Mouse (Mus musculus) skeletal muscle tissue, adult 2 months (tissue): ENCODE measurements at regions not wholly inside any gene's neighbourhood (a gene's known extent, or its start where the extent isn't known, plus 50 kb on each side); places are given as distances from the start of the nearest gene placed in this dataset.

Experiments
- DNase-seq: peaks from one replicate; pipeline ENCODE4 v3.0.0-alpha.2; 2012; ENCODE audit warnings: low read depth, low spot score

DNA sequence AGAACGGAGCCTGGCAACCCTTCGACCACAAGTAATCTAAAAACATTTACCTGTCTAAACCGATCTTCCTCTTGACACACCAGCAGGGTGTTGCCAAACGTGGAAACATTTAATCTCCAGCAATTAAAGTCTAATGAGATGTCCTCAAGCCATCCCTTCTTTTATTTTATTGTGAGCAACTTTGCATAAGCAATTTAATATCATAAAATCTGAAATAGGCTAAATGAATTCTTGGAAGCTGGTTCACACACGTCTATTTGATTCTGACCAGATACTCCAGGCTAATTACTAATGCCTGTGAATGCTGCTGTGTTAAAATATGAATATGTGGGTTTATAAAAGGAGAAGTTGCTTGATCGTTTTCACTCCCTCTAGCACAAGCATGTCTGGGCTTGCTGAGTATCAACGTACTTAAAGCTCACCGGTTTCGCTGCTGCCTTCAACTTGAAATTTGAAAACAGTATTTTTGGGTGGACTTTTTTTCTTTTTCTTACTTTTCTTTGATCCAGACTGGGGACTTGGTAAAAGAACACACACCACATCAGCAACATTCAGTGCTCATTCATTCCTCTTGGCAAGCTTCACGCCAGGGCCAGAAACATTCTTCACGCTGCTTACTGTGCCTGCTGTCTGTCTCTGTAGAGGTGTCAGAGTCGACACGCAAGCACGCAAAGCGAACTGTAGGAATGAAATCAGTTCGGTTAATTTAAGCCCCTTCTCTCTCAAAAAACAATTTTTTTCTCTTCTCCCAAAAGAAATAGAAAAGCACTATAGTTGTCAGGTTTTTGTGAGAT, 194.4 kb downstream of the Npr3 start:
- DNase-seq = no peak

GRCm38 (mm10) chr15:11701246-11701645, 205.8 kb downstream of the Npr3 start:
- DNase-seq = no peak

DNA sequence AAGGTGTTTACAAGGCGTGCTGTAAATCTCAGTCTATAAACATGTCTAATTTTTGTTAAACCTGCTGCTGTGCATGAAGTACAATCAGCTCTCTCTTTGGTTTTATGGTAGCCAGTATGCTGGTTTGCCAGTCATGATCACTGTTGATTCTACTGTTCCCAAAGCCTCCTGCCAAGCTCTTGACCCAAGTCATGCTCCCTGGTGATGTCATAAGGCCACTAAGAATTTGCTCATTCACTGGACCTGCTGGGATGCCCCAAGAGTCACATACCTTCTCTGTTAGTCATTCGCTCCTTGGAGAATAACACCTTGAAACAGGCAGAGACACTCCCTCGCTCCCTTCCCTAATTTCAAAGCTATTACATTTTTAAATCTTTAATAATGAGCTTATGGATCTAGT, 207.2 kb downstream of the Npr3 start:
- no peak for DNase-seq

GRCm38 (mm10) chr15:11697060-11697459, 210.0 kb downstream of the Npr3 start:
- DNase-seq = no peak

GRCm38 (mm10) chr15:11693772-11694270, 213.3 kb downstream of the Npr3 start:
- no peak for DNase-seq

GRCm38 (mm10) chr15:11664839-11665379, 242.2 kb downstream of the Npr3 start:
- DNase-seq = no peak

GRCm38 (mm10) chr15:11655168-11655567, 251.9 kb downstream of the Npr3 start:
- no peak for DNase-seq

DNA sequence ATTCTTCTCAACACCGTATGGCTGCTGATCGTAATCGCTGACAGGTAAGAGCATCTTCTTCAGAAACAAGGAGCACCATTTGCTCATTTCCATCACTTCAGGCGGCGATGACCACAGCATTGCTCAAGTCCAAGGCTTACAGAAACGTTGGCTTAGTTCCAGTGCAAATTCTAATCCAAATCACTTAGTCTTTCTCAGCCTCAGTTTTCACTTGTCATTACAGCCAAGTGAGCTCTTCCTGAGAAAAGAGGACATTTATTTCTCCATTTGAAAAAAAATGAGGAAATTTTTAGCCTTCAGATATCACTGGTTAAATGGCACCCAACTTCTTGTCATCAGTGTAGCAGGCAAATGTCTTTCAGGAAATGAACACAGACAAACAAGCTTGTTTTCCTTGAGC, 246.8 kb upstream of the Tars start:
- DNase-seq = peak; percentile 3

DNA sequence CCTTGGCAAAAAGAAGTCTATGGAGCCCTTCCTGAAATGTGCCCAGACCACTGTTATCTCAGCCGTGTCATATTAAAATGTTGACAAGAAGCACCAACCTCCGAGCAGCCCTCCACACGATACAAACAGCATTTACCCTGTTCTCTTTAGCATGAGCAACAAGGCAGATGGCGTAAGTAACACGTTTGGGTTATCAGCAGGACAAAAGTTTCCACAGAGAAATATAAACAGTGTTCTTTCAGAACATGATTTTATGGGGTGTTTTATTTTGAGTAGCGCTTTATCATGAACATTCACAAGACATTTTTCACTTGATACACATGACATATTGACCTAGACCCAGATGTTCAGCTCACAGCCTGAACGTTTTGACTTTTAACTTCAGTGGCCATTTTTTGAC, 245.3 kb upstream of the Tars start:
- no peak for DNase-seq

DNA sequence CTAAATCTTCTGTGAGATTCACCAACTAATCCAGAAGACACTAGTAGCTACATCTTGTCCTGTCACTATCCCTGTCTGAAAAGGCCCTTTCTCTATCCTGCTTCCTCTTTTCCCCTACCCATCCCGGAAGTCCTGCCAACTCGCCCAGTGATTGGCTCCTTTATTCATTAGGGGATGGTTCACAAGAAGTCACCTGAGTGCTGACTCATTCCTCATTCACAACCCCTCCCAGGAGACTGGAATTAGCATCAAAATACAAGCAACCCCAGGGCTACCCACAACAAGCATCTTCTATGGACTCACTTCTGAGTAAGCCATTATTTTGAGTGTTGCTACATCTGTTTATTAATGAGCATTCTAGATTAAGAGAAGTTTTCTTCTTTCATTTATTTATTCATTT, 231.2 kb upstream of the Tars start:
- DNase-seq = no peak

GRCm38 (mm10) chr15:11626433-11626832, 227.0 kb upstream of the Tars start:
- DNase-seq = no peak

- no peak for DNase-seq
These were observed 213.0 kb upstream of the Tars start for GRCm38 (mm10) chr15:11612416-11612815.

DNA sequence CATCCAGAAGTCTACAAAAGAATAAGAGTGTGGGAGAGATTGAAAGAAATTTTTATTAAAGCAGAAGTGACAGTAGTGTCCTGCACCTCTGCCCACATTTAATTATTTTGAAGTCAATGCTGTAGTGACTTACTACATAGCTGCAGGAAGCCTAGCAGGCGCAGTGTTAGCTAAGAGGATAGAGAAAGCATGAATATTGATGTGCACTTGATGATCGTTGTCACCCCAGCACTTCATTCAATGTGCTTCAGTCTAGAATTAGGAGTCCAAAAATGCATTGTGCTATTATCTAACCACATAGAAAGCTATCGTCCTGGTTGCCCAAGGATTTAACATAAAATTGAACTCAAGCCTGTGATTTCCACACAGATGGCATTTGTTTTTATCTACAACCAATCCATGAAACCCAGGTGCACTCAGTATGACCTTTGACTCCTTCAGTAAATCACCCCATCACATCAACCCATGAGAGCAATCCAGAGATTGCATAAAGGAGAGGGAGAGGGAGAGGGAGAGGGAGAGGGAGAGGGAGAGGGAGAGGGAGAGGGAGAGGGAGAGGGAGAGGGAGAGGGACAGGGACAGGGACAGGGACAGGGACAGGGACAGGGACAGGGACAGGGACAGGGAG, 210.7 kb upstream of the Tars start:
- DNase-seq = no peak

GRCm38 (mm10) chr15:11607489-11607888, 208.0 kb upstream of the Tars start:
- no peak for DNase-seq

DNA sequence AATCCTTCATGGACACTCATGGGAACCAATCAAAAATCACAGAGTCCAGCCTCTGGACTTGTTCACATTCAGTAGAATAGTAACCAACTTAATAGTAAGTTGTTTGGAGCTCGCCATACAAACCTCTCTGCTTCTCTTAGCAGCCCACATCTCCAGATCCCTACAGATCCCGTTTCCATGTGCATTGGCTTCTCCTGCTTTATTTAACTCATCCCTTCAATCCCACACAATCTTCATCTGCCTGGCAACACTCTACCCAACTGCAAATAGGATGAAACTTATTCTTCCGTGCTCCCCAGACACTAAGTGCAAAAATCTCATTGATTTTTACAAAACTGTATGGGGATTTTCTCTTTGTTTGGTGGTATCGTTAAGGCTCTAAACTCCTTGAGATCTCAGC, 206.2 kb upstream of the Tars start:
- no peak for DNase-seq

GRCm38 (mm10) chr15:11597021-11597420, 197.6 kb upstream of the Tars start:
- DNase-seq = no peak

DNA sequence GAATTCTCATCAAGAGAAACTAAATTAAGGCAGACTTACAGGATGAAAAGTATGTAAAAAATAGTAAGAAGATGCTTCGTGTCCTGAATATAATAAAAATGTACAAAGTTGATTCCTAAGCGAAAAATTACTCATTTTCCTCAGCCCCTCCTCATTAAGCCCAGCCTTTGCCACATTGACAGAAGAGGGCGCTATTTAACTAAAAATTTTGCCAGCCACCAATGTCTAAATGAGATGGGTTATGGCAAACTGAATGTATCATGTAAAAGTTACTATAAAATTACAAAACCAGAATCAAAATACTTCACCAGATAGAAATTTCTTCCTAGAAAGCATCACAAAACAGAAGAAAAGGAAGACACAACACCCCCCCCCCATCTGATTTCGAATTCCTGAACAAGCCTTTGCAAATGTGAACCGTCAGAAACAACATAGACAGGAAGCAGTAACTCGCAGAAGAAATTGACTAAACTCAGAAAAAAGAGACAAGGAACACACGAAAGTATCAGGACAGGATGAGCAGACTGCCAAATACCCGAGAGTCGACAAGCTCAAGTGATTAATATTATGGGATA, 191.2 kb upstream of the Tars start:
- no peak for DNase-seq

GRCm38 (mm10) chr15:11589795-11590194, 190.3 kb upstream of the Tars start:
- no peak for DNase-seq

DNA sequence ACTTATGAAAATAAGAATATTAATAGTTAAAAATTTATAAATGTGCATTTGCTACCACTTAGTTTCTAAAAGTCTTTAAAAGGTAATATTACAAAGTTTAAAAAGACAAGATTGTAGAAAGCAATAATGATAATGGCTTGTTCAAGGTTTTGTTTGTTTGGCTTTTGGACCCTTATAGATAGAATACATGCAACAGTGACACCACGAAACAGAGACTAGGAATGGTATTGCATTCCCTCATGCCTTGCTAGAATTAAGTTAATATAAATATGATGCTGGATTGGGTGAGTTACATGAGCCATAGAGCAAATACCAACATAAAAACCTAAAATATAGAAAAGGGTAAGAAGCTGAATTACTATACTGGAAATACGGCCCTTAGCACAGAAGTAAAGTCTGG, 186.9 kb upstream of the Tars start:
- no peak for DNase-seq

GRCm38 (mm10) chr15:11584155-11584554, 184.7 kb upstream of the Tars start:
- DNase-seq = no peak

GRCm38 (mm10) chr15:11578331-11578730, 178.9 kb upstream of the Tars start:
- no peak for DNase-seq

- DNase-seq = peak; percentile 58
These were observed 174.9 kb upstream of the Tars start for GRCm38 (mm10) chr15:11574359-11574758.

GRCm38 (mm10) chr15:11573496-11573895, 174.0 kb upstream of the Tars start:
- DNase-seq = no peak
